Mouse (Mus musculus) lung, postnatal 0 days (tissue): ENCODE results near the gene Ankrd49.

ENCODE experiments used
- CTCF ChIP-seq: IDR thresholded peaks from 2 replicates; pipeline ENCODE4 v1.5.1; 2016; ENCODE audit warnings: antibody characterized with exemption, mild to moderate bottlenecking
- EP300 ChIP-seq: IDR thresholded peaks from 2 replicates; pipeline ENCODE4 v1.6.1; 2016; ENCODE audit warnings: antibody characterized with exemption, mild to moderate bottlenecking, control low read depth

DNA sequence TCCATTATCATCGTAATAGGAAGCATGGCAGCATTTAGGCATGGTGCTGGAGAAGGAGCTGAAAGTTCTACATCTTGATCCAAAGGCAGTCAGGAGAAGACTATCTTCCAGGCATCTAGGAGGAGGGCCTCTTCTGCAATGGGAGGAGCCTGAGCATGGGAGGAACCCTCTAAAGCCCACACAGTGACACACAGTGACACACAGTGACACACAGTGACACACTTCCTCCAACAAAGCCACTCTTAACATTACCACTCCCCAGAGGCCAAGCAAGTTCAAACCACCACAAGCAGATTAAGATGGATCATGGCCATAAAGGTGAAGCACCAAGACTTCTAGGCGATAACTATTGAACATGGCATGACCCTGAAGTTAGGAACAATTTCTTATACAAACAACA, 12.6 kb downstream of the Ankrd49 start:
- TF ChIP-seq CTCF, result no peak
- no peak for TF ChIP-seq EP300
